Mouse (Mus musculus): Measurements from ENCODE around the gene Pip4p1. TPM values are rescaled to one million over a fixed set of nuclear protein-coding genes. Genes with fewer than 3 reads are reported as not detected.
"Not testable (repeated sequence)": the region's sequence is repeated elsewhere in the genome, so short reads cannot be mapped to it uniquely, and the experiment has no call there.

Gene Pip4p1
- total RNA-seq, 2 experiments from 2014 or later, result 16.1 to 16.7 TPM

DNA sequence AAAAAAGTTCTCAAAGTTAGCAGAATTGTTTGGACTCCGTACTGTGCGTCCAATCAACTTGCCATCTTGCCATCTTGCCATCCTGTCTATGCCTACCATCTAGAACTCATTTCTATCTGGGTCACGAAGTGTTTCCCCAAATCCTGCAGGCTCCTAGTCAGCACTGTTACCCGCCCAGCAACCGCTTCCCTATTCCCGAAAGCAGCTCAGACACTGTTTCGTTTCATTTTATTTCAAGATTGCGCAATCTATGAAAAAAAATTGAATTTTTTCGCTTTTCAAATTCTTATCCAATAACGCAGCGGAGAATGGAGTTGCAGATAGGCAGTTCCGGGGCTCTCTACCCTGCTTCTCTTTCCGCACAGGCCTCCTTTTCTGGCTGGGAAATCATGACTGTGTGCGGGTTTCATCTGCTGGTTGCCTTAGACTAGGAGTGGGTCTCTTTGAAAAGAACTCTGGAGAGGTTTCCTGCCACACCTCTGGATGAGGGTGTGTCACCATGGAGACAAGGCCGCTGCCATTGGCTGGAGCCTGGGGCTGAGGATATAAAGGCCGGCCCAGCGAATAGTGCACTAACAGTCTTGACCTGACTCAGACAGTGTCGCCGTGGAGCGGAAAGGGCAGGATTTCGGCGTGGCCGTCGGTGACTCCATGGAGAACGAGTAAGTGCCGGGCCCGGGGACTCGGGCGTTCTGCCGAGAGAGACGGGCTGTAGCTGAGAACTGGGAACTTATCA is 13.4 kb upstream of the Pip4p1 start, which contains the start of gene Gm49342:
Gene Gm49342, plus strand, starts transcription at position 586 of the 736 bp plus-strand sequence.
- peak; percentile 96 for DNase-seq (ENCODE audit: low spot score)

DNA sequence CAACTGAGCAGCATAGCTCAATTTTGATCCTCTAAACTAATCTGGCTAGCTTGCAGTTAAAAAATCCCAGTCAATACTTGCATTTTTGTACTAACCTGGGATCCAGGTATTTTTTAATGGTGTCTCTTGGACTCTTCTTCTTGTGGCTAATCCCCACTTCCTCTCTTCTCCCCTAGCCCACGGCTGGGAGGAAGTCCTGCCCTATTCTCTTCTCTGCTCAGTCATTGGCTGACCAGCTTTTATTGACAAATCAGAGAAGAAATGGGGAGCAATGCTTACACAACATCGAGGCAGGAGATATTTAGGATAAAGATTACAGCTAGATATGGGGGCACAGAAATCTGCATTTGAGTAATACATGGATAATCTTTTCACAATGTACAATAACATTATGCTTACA is 8.3 kb upstream of the Pip4p1 start:
- no peak for DNase-seq (ENCODE audit: low spot score)

DNA sequence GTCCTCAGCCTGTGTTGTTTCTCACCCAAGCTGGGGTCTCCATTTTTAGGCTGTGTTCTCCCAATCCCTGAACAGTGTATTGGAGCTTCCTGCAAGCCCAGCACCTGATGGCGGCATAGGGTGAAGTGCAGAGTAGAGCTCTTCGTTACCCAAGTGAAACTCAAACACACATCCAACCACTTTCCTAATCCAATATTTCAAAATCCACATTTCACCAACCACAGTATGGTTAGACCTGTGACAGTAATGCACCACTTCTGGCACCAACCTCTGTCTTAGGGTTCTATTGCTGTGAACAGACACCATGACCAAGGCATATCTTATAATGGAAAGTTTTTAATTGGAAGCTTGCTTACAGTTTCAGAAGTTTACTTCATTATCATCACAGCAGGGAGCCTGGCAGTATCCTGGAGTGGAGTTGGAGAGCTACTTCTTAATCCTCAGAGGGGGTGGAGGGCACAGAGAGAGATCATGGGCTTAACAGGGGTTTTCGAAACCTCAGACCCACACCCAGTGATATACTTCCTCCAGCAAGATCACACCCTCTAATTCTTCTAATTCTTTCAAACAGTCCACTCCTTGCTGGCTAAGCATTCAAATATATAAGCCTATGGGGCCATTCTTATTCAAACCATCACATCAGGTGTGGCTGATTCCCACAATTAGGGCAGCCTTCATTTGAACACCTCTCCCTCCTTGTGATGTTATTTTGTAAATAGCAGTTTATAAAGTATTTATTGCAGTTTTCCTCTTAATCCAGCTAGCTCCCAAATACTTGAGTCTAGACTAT is 7.7 kb upstream of the Pip4p1 start:
- no peak for DNase-seq (ENCODE audit: low spot score)

DNA sequence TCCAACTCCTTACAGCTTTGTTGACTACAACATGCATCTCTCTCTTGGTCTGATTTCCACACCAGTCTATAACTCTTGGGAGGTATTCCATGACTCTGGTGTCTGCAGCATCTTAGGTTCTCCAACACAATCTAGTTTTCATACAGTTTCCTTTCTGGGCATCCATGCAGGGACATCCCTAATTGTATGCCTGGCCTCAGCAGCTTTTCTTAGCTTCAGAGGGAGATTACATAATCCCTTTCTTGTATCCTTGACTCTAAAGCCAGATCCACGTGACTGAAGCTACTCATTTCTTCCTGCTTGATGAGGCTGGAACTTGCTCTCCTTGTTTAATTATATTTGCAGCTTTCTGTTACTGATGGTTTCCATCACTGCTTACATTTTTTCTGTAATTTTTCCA is 6.0 kb upstream of the Pip4p1 start:
- no peak for DNase-seq (ENCODE audit: low spot score)

DNA sequence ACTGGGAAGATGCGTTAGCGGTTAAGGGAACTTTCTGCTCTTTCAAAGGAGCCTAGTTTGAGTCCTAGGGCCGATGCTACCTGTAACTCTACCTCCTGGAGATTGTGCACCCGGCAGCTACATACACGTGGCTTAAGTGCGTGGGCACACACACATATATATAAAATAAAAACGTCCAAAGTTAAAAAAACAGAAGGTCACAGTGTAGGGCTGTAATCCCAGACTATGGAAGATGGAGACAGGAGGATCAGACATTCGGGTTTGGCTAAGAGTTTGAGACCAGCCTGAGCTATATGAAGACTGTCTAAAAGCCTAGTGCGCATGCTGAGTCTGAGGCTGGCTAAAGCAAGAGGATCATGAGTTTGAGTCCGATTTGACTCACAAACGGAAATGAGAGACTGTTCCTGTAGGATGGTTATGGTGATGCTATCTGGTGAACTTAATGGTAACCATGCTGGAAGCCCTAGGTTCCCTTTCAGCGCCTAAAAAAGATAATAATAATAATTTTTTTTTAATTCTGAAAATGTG is 901 bp upstream of the Pip4p1 start:
- DNase-seq (ENCODE audit: low spot score), result no peak

DNA sequence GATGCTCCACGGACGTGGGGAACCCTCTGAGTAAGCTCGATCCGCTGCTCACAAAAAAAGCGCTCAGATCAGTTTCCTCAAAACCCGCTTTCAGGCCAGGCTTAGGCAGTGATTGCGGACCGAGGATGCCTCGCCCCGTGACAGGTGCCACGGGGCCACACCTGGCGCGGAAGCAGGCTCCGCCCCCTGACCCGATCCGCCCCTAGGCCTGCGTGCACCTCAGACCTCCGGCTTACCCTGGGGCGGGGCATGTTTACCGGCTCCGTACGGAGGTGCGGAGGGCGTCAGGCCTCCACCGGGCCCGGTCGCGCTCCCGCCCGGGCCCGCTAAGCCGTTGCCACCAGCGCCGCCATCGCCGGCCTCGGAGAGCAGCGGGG is 291 bp downstream of the Pip4p1 start:
- DNase-seq (ENCODE audit: low spot score), result peak; percentile 40

DNA sequence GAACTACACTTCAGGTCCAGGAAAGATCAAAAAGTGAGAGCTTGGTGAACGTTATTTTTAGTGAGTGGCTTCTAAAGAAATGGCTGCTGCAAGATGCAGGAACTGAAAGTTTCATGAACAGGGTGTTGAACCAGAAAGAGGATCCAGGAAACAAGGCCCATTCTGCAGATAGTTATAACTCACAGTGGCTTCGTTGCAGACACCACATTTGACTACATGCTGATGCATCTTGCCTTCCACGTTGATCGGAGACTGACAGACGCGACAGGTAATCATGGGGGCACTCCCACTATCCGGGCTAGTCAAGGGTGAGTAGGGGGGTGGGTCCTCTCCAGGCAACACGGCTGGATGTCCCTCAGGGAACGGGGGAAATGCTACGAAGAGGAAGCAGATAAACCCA is 705 bp downstream of the Pip4p1 start:
- DNase-seq (ENCODE audit: low spot score), result no peak

DNA sequence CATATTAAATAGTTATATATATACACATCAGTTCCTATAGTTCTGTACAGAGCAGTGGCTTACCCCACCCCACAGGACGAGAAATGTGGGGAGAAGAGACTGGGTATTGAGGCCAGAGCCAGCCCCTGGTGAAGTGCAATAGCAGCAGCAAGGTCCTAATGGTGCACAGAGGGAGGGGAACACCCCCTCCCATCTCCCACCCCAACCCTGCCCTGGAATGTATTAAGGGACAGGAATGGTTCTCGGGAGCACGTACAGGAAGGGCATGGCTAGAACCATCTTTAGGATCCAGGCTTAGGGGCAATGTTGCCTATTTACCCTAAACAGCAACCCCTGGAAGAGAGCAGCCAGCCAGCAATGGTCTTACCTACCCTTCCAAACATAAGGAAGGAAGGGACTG is 3.3 kb downstream of the Pip4p1 start:
- DNase-seq (ENCODE audit: low spot score), result no peak

DNA sequence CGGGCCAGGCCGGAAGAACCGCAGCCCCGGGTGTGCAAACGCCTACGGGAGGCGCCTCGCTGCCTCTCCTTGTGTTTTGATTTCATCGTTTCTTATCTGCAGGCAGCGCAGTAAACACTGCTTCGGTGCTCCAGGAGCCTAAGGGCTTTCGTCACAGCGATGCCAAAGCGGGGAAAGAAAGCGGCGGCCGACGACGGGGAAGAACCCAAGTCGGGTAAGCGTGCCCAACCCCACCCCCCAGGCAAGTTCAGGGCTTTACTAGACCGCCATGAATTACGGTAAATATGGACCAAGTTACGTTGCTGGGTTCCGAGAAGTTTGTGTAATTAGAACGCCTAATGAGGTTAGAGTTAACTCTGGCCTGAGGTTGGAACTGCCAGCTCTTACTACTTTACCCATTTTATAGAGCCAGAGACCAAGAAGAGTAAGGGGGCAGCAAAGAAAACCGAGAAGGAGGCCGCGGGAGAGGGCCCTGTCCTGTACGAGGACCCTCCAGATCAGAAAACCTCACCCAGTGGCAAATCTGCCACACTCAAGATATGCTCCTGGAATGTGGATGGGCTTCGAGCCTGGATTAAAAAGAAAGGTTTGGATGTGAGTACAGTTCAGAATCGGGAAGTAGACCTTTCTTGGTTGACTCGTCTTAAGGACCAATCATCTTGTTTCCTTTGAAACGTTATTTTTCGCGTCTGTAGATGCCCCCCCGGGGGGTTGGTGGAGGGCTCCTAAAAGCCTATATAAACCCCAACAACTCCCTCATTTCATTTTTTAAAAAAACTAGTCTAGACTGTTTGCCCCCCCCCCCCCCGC is 5.3 kb downstream of the Pip4p1 start:
- DNase-seq (ENCODE audit: low spot score), result no peak

DNA sequence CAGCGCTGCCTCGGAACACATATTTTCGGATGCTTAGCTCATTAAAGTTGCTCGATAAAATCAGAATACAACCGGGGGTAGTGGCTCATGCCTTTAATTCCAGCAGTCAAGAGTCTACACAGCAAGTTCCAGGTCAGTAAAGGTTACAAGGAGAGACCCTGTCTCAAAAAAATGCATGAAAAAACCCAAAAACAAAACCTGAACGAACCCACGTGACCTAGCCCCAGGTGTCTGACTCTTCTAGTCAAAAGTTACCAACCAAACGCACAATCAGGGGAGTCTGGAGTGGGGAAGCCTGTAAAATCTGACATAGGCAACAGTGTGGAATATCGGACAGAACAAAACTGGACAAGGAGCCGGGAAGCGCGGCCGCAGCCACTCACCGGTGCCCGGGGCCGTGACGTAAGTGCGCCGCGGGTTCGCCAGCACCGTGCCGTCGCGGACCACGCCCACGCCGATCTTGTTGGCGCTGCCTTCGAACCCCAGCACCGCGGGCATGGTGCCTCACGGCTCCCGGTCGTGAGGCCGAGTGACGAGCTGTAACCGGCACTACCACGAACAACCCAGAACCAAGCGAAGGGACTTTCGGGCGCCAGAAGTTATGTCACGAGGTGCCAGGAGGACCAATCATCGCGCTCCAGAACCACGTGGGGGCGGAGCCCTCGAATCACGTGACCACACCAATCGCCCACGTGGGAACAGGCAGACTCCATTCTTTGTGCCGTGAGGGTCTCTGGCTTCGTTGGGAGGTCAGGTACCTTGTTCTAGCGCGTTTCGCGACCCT is 6.2 kb downstream of the Pip4p1 start, which contains the start of the genes Osgep and Apex1:
Gene Osgep, minus strand, starts transcription at position 613 of the 784 bp plus-strand sequence.
Gene Apex1, plus strand, starts transcription at position 688 of the 784 bp plus-strand sequence.
- peak; percentile 97 for DNase-seq (ENCODE audit: low spot score)

DNA sequence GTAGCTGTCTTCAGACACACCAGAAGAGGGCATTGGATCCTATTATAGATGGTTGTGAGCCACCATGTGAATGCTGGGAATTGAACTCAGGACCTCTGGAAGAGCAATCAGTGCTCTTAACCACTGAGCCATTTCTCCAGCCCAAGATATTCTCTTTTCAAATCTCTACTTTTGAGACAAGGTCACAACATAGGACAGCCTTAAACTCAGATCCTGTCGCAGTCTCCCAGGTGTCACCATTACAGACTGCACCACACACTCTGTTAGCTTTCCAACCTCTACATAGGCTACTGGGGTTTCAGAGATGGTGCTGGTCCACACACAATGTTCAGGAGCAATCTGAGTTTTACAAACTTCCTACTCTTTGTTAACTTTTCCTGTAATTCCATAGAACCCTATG is 7.2 kb downstream of the Pip4p1 start:
- not testable (repeated sequence) for DNase-seq (ENCODE audit: low spot score)

DNA sequence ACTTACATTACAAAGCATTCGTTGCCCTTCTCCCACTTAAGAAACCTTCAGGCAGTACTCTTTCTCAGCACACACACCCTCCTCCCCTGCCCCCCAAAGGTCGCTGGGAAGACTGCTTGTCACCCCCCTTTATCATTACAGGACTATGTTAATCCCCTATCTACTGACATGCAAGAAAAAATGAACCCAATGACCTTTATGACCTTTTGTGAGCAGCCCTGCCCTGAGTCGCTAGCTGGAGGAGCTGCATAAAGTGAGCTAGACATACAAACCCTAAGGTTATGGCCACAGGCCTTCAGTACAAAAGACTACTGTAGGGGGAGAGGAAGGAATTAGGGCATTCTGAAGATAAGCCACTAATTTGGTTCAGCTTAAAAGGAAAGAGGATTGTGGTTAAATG is 19.3 kb downstream of the Pip4p1 start:
- DNase-seq (ENCODE audit: low spot score), result no peak

DNA sequence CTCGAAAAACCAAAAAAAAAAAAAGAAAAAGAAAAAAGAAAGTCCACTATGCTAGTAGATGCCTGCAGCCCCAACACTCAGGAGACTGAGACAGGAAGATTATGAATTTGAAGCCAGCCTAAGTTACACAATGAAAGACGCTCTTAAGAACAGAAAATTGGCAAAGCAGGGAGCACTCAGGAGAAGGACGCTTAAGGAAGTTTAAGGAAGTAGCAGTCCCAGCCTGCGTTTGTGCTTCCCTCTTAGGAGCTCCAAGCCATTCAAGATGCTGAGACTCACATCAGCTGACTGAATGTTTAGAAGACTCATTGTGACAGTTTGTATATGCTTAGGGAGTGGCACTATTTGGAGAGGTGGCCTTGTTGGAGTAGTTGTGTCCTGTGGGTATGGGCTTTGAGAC is 22.5 kb downstream of the Pip4p1 start:
- DNase-seq (ENCODE audit: low spot score), result no peak

DNA sequence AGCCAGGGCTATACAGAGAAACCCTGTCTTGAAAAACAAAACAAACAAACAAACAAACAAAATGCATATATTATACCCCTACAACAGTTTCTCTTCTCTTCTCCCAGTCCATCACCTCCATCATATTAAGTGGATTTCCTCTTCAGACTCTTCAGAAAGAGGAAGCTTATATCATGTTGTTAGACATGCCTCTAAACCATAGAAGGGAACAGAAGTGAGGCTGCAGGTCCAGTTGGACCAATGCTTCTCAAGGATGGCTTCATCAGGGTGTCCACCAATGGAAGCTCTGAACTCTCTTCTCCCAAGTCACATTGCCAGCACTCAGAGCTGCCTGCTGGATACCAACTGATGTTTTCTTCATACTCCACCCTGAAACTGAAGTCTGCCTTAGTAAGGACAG is 25.3 kb downstream of the Pip4p1 start:
- DNase-seq (ENCODE audit: low spot score), result not testable (repeated sequence)

DNA sequence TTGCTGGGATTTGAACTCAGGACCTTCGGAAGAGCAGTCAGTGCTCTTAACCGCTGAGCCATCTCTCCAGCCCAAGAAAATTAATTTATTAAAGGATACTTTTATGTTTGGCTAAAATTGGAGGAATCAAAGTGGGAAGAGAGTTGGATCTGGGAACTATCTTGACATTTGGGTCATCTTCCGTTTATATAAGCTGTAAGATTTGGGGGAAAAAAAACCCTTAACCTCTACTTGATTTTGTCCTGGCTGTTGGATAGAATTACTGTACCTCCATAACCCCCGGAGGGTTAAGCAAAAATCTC is 25.9 kb downstream of the Pip4p1 start:
- no peak for DNase-seq (ENCODE audit: low spot score)

DNA sequence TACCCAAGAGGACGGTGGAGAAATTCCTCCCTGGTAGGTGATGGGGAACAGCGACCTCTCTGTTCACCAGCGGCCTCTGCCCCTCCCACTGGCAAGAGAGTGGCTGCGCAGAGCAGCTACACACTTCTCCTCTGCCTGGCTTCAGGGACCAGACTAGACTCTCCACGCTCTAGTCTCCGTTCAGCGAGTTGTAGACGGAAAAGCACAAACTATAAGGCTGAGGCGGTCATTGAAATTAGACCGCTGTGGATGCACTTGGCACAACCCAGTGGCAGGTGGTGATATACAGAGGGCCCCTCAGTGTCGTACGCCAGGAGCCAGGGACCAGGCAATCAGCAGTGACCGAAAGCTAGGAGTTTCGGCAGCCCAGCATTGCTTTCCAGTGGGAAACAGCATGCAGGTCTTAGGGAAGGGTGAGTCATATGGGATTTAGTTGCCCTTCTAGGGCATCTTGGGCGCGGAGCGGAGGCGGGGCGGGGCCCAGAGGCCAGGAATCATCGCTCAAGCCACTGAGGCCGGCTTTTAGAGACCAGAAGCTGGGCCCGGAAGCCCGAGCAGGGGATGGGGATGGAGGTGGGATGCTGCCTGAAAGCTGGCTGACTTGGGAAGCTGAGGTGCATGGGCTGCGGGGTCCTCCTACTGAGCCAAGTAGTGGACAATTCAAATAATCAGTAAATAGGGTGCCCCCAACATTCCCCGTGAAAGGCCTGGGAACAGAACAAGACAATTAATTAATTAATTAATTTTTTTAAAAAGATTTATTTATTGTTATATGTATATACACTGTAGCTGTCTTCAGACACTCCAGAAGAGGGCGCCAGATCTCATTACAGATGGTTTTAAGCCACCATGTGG is 26.5 kb downstream of the Pip4p1 start:
- DNase-seq (ENCODE audit: low spot score), result peak; percentile 33

DNA sequence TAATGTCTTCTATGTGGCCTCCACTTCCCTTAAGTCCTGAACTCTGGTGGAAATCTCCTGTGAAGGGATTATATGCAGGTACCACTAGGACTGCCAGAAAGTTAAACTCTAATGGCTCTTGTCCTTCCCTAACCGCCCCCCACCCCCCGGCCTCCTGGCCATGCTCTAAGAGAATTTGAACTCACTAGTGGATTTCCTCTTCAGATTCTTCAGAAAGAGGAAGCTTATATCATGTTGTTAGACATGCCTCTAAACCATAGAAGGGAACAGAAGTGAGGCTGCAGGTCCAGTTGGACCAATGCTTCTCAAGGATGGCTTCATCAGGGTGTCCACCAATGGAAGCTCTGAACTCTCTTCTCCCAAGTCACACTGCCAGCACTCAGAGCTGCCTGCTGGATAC is 32.7 kb downstream of the Pip4p1 start:
- DNase-seq (ENCODE audit: low spot score), result not testable (repeated sequence)

DNA sequence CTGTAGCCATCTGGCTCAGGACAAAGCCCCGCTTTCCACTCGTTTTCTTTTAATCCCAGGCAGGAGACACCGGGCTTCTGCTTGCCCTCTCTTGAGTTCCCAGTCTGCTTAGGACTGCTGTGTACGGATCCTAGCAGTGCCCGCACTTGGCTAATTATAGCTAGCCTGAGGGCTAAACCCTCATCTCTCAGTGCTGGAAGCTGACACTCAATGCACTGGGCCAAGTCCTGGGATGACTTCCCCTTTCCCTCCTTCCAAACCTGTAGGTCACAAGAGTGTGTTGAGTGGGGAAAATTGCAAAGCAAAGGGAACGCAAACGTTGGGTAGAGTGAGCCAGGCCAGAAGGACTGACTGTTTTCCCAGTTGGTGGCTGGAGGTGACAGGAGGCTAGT is 33.3 kb downstream of the Pip4p1 start, which contains the start of gene Klhl33:
Gene Klhl33, minus strand, starts transcription at position 134 of the 392 bp plus-strand sequence.
- peak; percentile 71 for DNase-seq (ENCODE audit: low spot score)

DNA sequence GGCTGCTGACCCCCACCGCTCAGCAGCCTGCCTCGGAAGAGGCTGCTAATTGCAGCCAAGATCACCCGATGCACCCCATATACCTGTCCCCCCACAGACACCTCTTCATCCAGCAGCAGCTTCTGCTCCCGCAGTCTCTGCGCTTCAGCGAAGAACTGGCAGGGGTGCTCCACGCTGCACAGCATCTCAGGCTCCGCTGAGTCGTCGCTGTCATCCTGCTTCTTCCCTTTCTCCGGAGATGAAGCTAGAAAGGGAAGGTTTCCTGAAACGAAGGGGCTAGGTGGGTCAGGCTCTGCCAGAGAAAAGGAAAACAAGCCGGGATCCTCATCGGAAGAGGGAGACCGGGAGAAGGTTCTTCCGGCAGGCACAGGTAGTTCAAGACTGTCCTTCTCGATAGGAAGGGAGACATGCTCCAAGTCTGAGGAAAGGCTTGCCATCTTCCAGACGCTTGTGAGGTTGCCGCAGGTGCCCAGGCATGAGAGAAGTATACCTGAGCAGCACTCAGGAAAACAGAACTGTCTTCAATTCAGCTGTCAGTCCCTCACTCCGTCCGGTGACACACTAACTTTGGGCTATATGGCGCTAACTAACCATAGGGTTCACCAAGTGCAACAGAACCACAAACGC is 33.8 kb downstream of the Pip4p1 start:
- no peak for DNase-seq (ENCODE audit: low spot score)

Data from gastrocnemius, adult 18-20 months (tissue).